Mouse (Mus musculus) common myeloid progenitor, adult 5-6 weeks (primary cell): ENCODE results near the gene Tkt. TPM values are rescaled to one million over a fixed set of nuclear protein-coding genes. Genes with fewer than 3 reads are reported as not detected.

Source experiments
- ATAC-seq: replicated peaks from 2 replicates; pipeline ENCODE4 v1.8.0; 2016; ENCODE audit warnings: low read depth, mild to moderate bottlenecking, moderate TSS enrichment, inconsistent platforms; ENCODE audit not compliant: poor library complexity, severe bottlenecking
- total RNA-seq: library from RNA; stranded (forward); fragments of 200-1000, 187-1606 nt; gene quantifications from 2 replicates; pipeline ENCODE4 v1.2.3, GENCODE M21; 2017

Tkt gene
- total RNA-seq, 1 experiment from 2014 or later, result 458 TPM

DNA sequence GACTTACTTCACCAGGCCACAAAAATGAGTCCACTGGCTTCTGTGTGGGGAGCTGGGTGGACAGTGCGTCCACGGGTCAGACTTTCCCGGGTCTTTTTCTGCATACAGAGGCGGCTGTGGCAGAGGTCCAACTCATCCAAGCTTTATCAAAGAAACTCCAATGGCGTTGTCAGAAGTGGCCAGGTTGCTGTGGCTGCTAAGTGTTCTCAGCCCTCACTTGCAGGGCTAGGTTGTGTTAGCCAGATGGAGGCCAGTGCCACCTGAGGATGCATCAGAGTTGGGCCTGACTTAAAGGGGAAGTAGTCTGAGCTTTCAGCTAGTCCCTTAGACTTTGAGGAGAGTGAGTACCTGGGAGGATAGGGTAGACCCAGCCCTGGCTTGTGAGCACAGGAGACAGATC, 3.4 kb downstream of the Tkt start:
- ATAC-seq, result no peak

- ATAC-seq, result no peak
These were observed 3.8 kb downstream of the Tkt start for GRCm38 (mm10) chr14:30551981-30552380.

- ATAC-seq, result no peak
These were observed 5.0 kb downstream of the Tkt start for GRCm38 (mm10) chr14:30553185-30553584.

GRCm38 (mm10) chr14:30556651-30557050, 8.5 kb downstream of the Tkt start:
- ATAC-seq, result no peak

DNA sequence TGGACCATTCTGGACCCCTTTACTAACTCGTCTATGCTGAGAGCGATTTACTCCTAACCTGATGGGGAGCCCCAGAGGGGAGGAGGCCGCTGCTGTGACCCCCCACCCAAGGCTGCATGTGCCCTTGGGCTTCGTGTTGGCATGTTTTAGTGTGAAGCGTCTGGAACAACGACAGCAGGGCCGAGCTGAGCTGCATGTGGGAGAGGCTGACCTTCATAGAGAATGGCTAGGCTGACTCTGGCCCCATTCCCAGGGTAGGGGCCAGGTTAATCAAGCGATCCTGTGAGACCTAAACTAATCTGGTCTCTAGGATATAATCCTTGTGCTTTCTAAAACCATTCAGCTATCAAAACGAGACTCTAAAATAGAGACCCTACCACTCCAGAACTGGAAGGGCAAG, 9.6 kb downstream of the Tkt start:
- no peak for ATAC-seq

- no peak for ATAC-seq
These were observed 11.2 kb downstream of the Tkt start for GRCm38 (mm10) chr14:30559321-30559850.

DNA sequence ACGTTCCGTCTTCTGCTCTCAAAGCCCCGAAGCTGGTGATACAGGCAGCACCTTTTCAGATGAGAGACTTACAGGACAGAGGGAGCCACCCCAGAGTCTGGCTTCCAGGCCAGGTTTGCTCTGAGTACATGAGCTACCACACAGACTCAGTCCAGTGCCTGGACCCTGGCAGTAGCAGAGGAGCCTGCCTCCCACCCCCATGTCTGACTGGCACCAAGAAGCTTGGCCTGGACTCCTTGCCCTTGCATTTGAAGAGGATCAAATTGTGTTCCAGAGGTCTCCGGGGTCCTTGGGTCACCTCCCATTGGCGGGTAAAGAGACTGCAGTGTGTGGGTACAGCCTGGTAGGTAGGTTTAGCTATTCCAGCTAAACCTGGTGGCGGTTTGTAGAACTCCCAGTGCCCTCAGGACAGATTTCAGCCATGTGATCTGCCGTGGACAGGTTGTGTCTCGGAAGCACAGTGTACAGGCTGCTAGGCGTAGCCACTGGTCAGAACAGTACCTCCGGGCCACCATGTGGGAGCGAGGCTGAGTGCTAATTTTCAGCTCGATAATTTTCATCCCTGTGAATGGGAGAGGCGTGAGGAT, 12.7 kb downstream of the Tkt start:
- ATAC-seq, result no peak

DNA sequence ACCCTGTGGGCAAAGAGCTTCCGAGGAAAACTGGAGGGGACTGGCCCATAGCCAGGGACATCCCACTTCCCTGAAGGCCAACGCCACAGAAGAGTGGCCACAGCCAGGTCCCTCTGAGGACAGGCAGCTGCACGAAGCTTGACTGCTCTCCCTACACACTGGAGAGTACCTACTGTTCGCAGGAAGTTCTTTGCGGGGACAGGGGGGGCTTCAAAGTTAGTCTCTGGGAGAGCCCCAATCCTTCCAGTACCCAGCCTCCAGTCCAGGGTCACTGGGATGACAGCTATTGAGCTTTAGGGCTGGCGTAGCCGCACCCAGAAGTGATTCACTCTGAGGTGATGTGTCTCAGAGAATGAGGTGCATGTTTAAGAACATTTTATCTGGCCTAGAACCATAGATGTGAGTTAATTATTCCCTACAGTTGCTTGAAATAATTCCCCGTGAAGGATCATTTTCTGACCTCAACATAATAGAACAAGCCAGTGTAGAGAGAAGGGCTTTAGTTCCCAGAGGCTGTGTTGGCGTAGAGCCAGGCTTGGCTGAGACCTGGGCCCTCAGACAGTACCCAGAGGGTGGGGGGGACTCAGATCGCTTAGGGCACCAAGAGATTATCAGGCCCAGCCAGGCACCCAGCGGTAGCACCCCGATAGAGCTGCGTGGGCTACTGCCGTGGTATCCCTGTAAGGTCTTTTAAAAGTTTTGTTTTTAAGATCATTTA, 13.5 kb downstream of the Tkt start:
- peak; percentile 73 for ATAC-seq

DNA sequence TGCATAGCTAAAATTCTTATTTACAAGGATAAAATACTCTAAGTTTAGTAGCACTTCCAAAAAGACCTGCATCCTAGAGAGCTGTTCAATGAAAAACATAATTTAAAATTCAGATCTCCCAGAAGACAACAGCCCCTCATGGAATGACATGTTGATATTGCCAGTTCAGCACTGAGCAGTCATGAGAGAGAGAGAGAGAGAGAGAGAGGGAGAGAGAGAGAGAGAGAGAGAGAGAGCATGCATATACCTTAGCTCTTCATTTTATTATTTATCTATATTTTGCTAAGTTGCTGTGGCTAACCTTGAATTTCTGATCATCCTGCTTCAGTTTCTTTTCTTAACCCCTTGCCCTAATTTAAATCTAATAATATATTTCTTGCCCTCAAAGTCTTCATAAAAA, 14.2 kb downstream of the Tkt start:
- no peak for ATAC-seq

- ATAC-seq, result peak; percentile 70
These were observed 16.3 kb downstream of the Tkt start for GRCm38 (mm10) chr14:30564451-30564850.

GRCm38 (mm10) chr14:30566317-30566716, 18.2 kb downstream of the Tkt start:
- no peak for ATAC-seq

- ATAC-seq, result no peak
These were observed 19.9 kb downstream of the Tkt start for GRCm38 (mm10) chr14:30568016-30568415.

GRCm38 (mm10) chr14:30570303-30570702, 22.1 kb downstream of the Tkt start:
- no peak for ATAC-seq

DNA sequence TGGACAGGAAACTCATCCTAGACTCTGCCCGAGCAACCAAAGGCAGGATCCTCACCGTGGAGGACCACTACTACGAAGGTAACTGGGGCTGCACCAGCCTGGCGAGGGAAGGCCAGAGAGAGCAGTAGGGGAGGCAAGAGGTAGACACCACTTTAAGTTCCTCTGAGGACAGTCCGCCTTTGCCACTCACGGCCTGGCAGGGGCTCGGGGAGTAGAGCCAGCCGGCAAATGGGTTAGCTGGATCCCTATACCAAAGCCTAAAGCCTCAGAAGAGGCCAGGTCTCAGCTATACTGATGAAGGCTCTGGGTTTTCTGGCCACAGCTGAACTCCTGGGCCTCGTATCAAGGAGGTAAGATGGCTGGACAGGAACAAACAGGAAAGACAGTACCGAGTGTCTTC, 24.1 kb downstream of the Tkt start:
- no peak for ATAC-seq

DNA sequence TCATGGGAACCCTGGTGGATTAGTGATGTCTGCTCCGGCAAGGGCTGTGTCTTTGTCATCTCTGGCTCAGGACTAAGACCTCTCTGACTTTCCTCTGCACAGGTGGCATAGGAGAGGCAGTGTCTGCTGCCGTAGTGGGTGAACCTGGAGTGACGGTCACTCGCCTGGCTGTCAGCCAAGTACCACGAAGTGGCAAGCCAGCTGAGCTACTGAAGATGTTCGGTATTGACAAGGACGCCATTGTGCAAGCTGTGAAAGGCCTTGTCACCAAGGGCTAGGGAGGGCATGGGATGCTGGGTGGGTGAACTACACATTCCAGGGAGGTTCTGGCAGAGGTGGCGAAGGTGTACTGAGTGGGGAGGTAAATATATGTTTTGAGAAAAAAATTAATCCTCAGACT, 25.1 kb downstream of the Tkt start:
- ATAC-seq, result no peak

GRCm38 (mm10) chr14:30573983-30574584, 25.9 kb downstream of the Tkt start:
- peak; percentile 70 for ATAC-seq

GRCm38 (mm10) chr14:30575791-30576190, 27.6 kb downstream of the Tkt start:
- ATAC-seq, result no peak

- no peak for ATAC-seq
These were observed 28.1 kb downstream of the Tkt start for GRCm38 (mm10) chr14:30576260-30576659.

GRCm38 (mm10) chr14:30577303-30578062, 29.3 kb downstream of the Tkt start:
- peak; percentile 70 for ATAC-seq

GRCm38 (mm10) chr14:30579180-30579579, 31.0 kb downstream of the Tkt start:
- ATAC-seq, result peak; percentile 48

GRCm38 (mm10) chr14:30579882-30580281, 31.7 kb downstream of the Tkt start:
- ATAC-seq, result peak; percentile 40
